In genomic region chr5:92369151-92369994, GRCm38 (mm10) we compare ENCODE assay signal across 8 mouse cellular contexts. TPM values are rescaled to one million over a fixed set of nuclear protein-coding genes. Genes with fewer than 3 reads are reported as not detected.
DNase-seq lines count a peak whose midpoint lies in the region; ATAC-seq and TF ChIP-seq lines count a peak whose summit lies in the region.

No protein-coding gene starts in this region.

- peak; percentile 86 for ATAC-seq in heart, postnatal 0 days (ENCODE audit: insufficient read depth, low read depth)
- ATAC-seq in midbrain, embryonic 12.5 days (ENCODE audit: low FRiP score, low read depth): peak; percentile 66

- H3K4me1 ChIP-seq in heart, postnatal 0 days (ENCODE audit: control insufficient read depth, insufficient read depth): peaks cover 6% of the 10 kb centered on the region; the same call in 1 of the 2 replicates
- peaks cover 8% of the 10 kb centered on the region for H3K4me1 ChIP-seq in midbrain, embryonic 12.5 days

- no peaks in the 10 kb centered on the region for H3K27me3 ChIP-seq in heart, postnatal 0 days (ENCODE audit: control insufficient read depth, insufficient read depth, low read length)
- H3K27me3 ChIP-seq in midbrain, embryonic 12.5 days: no peaks in the 10 kb centered on the region

- WGBS in heart, postnatal 0 days: 57% methylated on average over 13 of the region's 13 CpGs
- 76% methylated on average over 13 of the region's 13 CpGs for WGBS in midbrain, embryonic 12.5 days

- no peak overlapping the region for H3K9ac ChIP-seq in heart, postnatal 0 days (replicated peaks; ENCODE audit: low read depth, low read length)
- H3K9ac ChIP-seq in midbrain, embryonic 12.5 days (replicated peaks): no peak overlapping the region

- peak; percentile 22 to 28 for DNase-seq in spleen, postnatal 36 days (ENCODE audit: low spot score in 2 of 2)
- no peak for DNase-seq in spleen, adult 12 weeks (ENCODE audit: low spot score)
- peak; percentile 81 for DNase-seq in cerebellum, adult 9-11 months
- DNase-seq in heart, postnatal 0 days (ENCODE audit: low spot score): peak; percentile 44
- DNase-seq in left cerebral cortex, adult 18-20 months (ENCODE audit: low spot score in 2 of 2): peak; percentile 48 to 51
- no peak for DNase-seq in thymus, postnatal 25 days
- DNase-seq in thymus, postnatal 4 days: no peak

- H3K4me3 ChIP-seq in heart, postnatal 0 days (ENCODE audit: low read depth, low read length): no peak overlapping the region
- H3K4me3 ChIP-seq in midbrain, embryonic 12.5 days: no peak overlapping the region

- no peak overlapping the region for H3K27ac ChIP-seq in heart, postnatal 0 days (ENCODE audit: low read depth)
- no peak overlapping the region for H3K27ac ChIP-seq in midbrain, embryonic 12.5 days (replicated peaks)

- TF ChIP-seq EP300 in heart, postnatal 0 days (IDR thresholded peaks at IDR 0.05; ENCODE audit: low read depth): no peak

- H3K4me2 ChIP-seq in heart, postnatal 0 days (ENCODE audit: low read depth, low read length): no peak overlapping the region
- no peak overlapping the region for H3K4me2 ChIP-seq in midbrain, embryonic 12.5 days (replicated peaks)

- H3K9me3 ChIP-seq in heart, postnatal 0 days (replicated peaks; ENCODE audit: control insufficient read depth, low read length): no peaks in the 10 kb centered on the region
- no peaks in the 10 kb centered on the region for H3K9me3 ChIP-seq in midbrain, embryonic 12.5 days

- TF ChIP-seq CTCF in heart, postnatal 0 days (IDR thresholded peaks at IDR 0.05; ENCODE audit: low read depth): no peak

- no peaks in the 10 kb centered on the region for H3K36me3 ChIP-seq in heart, postnatal 0 days (replicated peaks; ENCODE audit: control insufficient read depth, insufficient read depth, low read length)
- H3K36me3 ChIP-seq in midbrain, embryonic 12.5 days: no peaks in the 10 kb centered on the region

RNA-seq across cellular contexts. Expression of gene Cxcl10, which starts 20.7 kb away (rescaled TPM):
- 0.81 and 9.7 TPM in 2 replicates for total RNA-seq in heart, postnatal 0 days (2014; rRNA removed; ENCODE audit: low replicate concordance)
- polyA plus RNA-seq in heart, postnatal 0 days (2015; fragmentation: Nextera tagmentation; extraction: Ambion mirVana): 0.56 and 0.60 TPM in 2 replicates
- total RNA-seq in left cerebral cortex, adult 18-20 months (2021): under 1 TPM; 0.72 to 0.87 TPM
- polyA plus RNA-seq in midbrain, embryonic 12.5 days (2016; fragmentation: Nextera tagmentation; extraction: Ambion mirVana): 0.55 TPM in 1 of 2 replicates, not detected in the other

RNA-seq across cellular contexts. Expression of gene Art3, which starts 37.7 kb away (rescaled TPM):
- 186 and 226 TPM in 2 replicates for total RNA-seq in heart, postnatal 0 days (2014; rRNA removed; ENCODE audit: low replicate concordance)
- polyA plus RNA-seq in heart, postnatal 0 days (2015; fragmentation: Nextera tagmentation; extraction: Ambion mirVana): 294 and 306 TPM in 2 replicates
- 1 to 10 TPM; 2.3 to 5.6 TPM for total RNA-seq in left cerebral cortex, adult 18-20 months (2021)
- polyA plus RNA-seq in midbrain, embryonic 12.5 days (2016; fragmentation: Nextera tagmentation; extraction: Ambion mirVana): 2.6 TPM in 2 replicates

RNA-seq across cellular contexts. Expression of gene Cxcl9, which starts 41.5 kb away (rescaled TPM):
- total RNA-seq in heart, postnatal 0 days (2014; rRNA removed; ENCODE audit: low replicate concordance): not detected in 2 replicates
- polyA plus RNA-seq in heart, postnatal 0 days (2015; fragmentation: Nextera tagmentation; extraction: Ambion mirVana): 0.07 and 0.12 TPM in 2 replicates
- not detected for total RNA-seq in left cerebral cortex, adult 18-20 months (2021)
- not detected in 2 replicates for polyA plus RNA-seq in midbrain, embryonic 12.5 days (2016; fragmentation: Nextera tagmentation; extraction: Ambion mirVana)

RNA-seq across cellular contexts. Expression of gene Sdad1, which starts 59.1 kb away (rescaled TPM):
- total RNA-seq in heart, postnatal 0 days (2014; rRNA removed; ENCODE audit: low replicate concordance): 34.0 and 37.0 TPM in 2 replicates
- polyA plus RNA-seq in heart, postnatal 0 days (2015; fragmentation: Nextera tagmentation; extraction: Ambion mirVana): 13.7 and 13.8 TPM in 2 replicates
- total RNA-seq in left cerebral cortex, adult 18-20 months (2021): 10 to 100 TPM; 18.5 to 19.1 TPM
- polyA plus RNA-seq in midbrain, embryonic 12.5 days (2016; fragmentation: Nextera tagmentation; extraction: Ambion mirVana): 38.0 and 43.3 TPM in 2 replicates

Comparison
In these comparisons a context has a peak if more than half of its experiments do, and no peak if none do; other contexts are left out.
1. DNase-seq: peak in spleen, postnatal 36 days (2 of 2), cerebellum, adult 9-11 months (single experiment), heart, postnatal 0 days (single experiment) and left cerebral cortex, adult 18-20 months (2 of 2); none in spleen, adult 12 weeks (single experiment), thymus, postnatal 25 days (single experiment) and thymus, postnatal 4 days (single experiment).
2. RNA of gene Art3, which starts 37.7 kb away (total RNA-seq): 186 to 226 TPM in heart, postnatal 0 days; 2.3 to 5.6 TPM in left cerebral cortex, adult 18-20 months; every median in the first group is over 10 times any median in the second.